Mouse (Mus musculus): ENCODE data around the gene Ccdc162. TPM values are rescaled to one million over a fixed set of nuclear protein-coding genes. Genes with fewer than 3 reads are reported as not detected.

The Ccdc162 gene
- polyA plus RNA-seq, 1 experiment from 2014 or later = 0.36 TPM

DNA sequence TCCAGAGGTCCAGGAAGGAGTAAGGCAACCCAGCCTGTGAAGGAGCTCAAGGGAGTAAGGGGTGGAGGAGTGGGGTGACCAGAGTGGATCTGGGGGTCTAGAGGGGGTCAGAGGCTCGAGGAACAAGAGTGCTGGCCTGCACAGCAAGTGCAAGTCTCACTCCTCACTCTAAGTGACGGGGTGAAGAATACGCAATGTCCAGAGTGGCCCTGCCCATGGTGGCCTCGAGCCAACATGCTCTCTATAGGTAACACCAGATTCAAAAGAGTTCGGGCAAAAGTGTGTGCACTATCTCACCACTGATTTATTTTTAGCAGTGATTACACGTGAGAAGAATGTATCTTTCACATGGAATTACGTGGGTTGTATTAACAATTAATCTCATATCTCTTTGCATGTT lies 63.4 kb downstream of the Ccdc162 start:
- Histone ChIP-seq H3K36me3 (ENCODE audit: insufficient read depth, low read length) (no peaks in the 10 kb centered on the region), H3K27me3 (ENCODE audit: insufficient read depth, low read length) (no peaks in the 10 kb centered on the region), H3K4me1 (ENCODE audit: insufficient read depth, low read length) (peaks cover 5% of the 10 kb centered on the region; the same call in 1 of the 2 replicates), H3K27ac (ENCODE audit: low read length) (no peak overlapping the region), H3K4me2 (replicated peaks; ENCODE audit: low read depth, low read length) (no peak overlapping the region), H3K4me3 (ENCODE audit: low read length) (no peak overlapping the region), H3K9ac (replicated peaks; ENCODE audit: low read length) (no peak overlapping the region), H3K9me3 (ENCODE audit: low read length) (no peaks in the 10 kb centered on the region)
- 85% methylated on average over 7 of the region's 7 CpGs for WGBS
- ATAC-seq (ENCODE audit: low FRiP score, low TSS enrichment) = no peak

- Histone ChIP-seq H3K27me3 (ENCODE audit: insufficient read depth, low read length) (no peaks in the 10 kb centered on the region), H3K4me1 (ENCODE audit: insufficient read depth, low read length) (peaks cover 5% of the 10 kb centered on the region; the same call in 1 of the 2 replicates), H3K4me3 (ENCODE audit: low read length) (no peak overlapping the region), H3K9ac (replicated peaks; ENCODE audit: low read length) (no peak overlapping the region), H3K9me3 (ENCODE audit: low read length) (no peaks in the 10 kb centered on the region), H3K36me3 (ENCODE audit: insufficient read depth, low read length) (no peaks in the 10 kb centered on the region), H3K27ac (ENCODE audit: low read length) (no peak overlapping the region), H3K4me2 (replicated peaks; ENCODE audit: low read depth, low read length) (no peak overlapping the region)
- ATAC-seq (ENCODE audit: low FRiP score, low TSS enrichment) = no peak
- 44% methylated on average over 6 of the region's 6 CpGs for WGBS
Observed at GRCm38 (mm10) chr10:41652094-41652775, 64.2 kb downstream of the Ccdc162 start.

DNA sequence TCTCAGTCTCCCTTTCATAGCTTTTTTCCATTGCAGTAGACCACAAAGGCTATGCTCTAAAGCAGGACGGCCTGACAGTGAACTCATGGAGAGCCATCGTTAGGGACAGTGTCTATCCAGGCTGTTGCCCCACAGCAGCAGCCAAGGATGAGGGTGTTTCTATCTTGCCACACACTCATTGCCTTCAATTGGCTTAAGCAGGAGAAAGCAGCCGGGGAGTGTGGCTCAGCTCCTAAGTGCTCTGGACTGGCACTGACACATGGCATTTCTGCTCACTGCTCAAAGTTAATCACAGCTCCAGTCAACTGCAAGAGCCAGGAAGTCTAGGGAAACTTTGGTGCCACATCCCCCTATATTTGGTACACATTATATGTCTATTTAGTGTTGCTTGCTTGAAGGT lies 64.9 kb downstream of the Ccdc162 start:
- Histone ChIP-seq H3K27me3 (ENCODE audit: insufficient read depth, low read length) (no peaks in the 10 kb centered on the region), H3K9ac (replicated peaks; ENCODE audit: low read length) (no peak overlapping the region), H3K4me3 (ENCODE audit: low read length) (no peak overlapping the region), H3K27ac (ENCODE audit: low read length) (no peak overlapping the region), H3K4me2 (replicated peaks; ENCODE audit: low read depth, low read length) (no peak overlapping the region), H3K4me1 (ENCODE audit: insufficient read depth, low read length) (peaks cover 5% of the 10 kb centered on the region; the same call in 1 of the 2 replicates), H3K36me3 (ENCODE audit: insufficient read depth, low read length) (no peaks in the 10 kb centered on the region), H3K9me3 (ENCODE audit: low read length) (no peaks in the 10 kb centered on the region)
- 94% methylated on average over 3 of the region's 3 CpGs for WGBS
- ATAC-seq (ENCODE audit: low FRiP score, low TSS enrichment) = no peak

- Histone ChIP-seq H3K4me1 (ENCODE audit: insufficient read depth, low read length) (peaks cover 5% of the 10 kb centered on the region; the same call in 1 of the 2 replicates), H3K4me2 (replicated peaks; ENCODE audit: low read depth, low read length) (no peak overlapping the region), H3K9ac (replicated peaks; ENCODE audit: low read length) (no peak overlapping the region), H3K4me3 (ENCODE audit: low read length) (no peak overlapping the region), H3K27ac (ENCODE audit: low read length) (no peak overlapping the region), H3K9me3 (ENCODE audit: low read length) (no peaks in the 10 kb centered on the region), H3K36me3 (ENCODE audit: insufficient read depth, low read length) (no peaks in the 10 kb centered on the region), H3K27me3 (ENCODE audit: insufficient read depth, low read length) (no peaks in the 10 kb centered on the region)
- ATAC-seq (ENCODE audit: low FRiP score, low TSS enrichment) = no peak
- WGBS = 88% methylated on average over 2 of the region's 5 CpGs
Observed at GRCm38 (mm10) chr10:41649186-41649585, 67.2 kb downstream of the Ccdc162 start.

- H3K4me2 ChIP-seq (replicated peaks; ENCODE audit: low read depth, low read length) = no peak overlapping the region
- 58% methylated on average over 3 of the region's 3 CpGs for WGBS
- H3K36me3 ChIP-seq (ENCODE audit: insufficient read depth, low read length) = no peaks in the 10 kb centered on the region
- no peaks in the 10 kb centered on the region for H3K4me1 ChIP-seq (ENCODE audit: insufficient read depth, low read length)
- H3K27me3 ChIP-seq (ENCODE audit: insufficient read depth, low read length) = no peaks in the 10 kb centered on the region
- ATAC-seq (ENCODE audit: low FRiP score, low TSS enrichment) = no peak
- H3K9ac ChIP-seq (replicated peaks; ENCODE audit: low read length) = no peak overlapping the region
- no peak overlapping the region for H3K27ac ChIP-seq (ENCODE audit: low read length)
- H3K9me3 ChIP-seq (ENCODE audit: low read length) = no peaks in the 10 kb centered on the region
- H3K4me3 ChIP-seq (ENCODE audit: low read length) = no peak overlapping the region
Observed at GRCm38 (mm10) chr10:41638776-41639175, 77.7 kb downstream of the Ccdc162 start.

- 76% methylated on average over 9 of the region's 9 CpGs for WGBS
- no peak for ATAC-seq (ENCODE audit: low FRiP score, low TSS enrichment)
Observed at GRCm38 (mm10) chr10:41635276-41636033, 81.0 kb downstream of the Ccdc162 start.

GRCm38 (mm10) chr10:41633801-41634200 lies 82.6 kb downstream of the Ccdc162 start:
- no peak overlapping the region for H3K4me3 ChIP-seq (ENCODE audit: low read length)
- no peaks in the 10 kb centered on the region for H3K27me3 ChIP-seq (ENCODE audit: insufficient read depth, low read length)
- H3K4me1 ChIP-seq (ENCODE audit: insufficient read depth, low read length) = no peaks in the 10 kb centered on the region
- no peak overlapping the region for H3K9ac ChIP-seq (replicated peaks; ENCODE audit: low read length)
- no peak overlapping the region for H3K27ac ChIP-seq (ENCODE audit: low read length)
- no peak overlapping the region for H3K4me2 ChIP-seq (replicated peaks; ENCODE audit: low read depth, low read length)
- no peaks in the 10 kb centered on the region for H3K9me3 ChIP-seq (ENCODE audit: low read length)
- WGBS = 90% methylated on average over 11 of the region's 11 CpGs
- no peaks in the 10 kb centered on the region for H3K36me3 ChIP-seq (ENCODE audit: insufficient read depth, low read length)
- ATAC-seq (ENCODE audit: low FRiP score, low TSS enrichment) = no peak

More at GRCm38 (mm10) chr10:41635276-41636033, 81.0 kb downstream of the Ccdc162 start:
- no peaks in the 10 kb centered on the region for H3K27me3 ChIP-seq (ENCODE audit: insufficient read depth, low read length)
- H3K4me1 ChIP-seq (ENCODE audit: insufficient read depth, low read length) = no peaks in the 10 kb centered on the region
- no peaks in the 10 kb centered on the region for H3K9me3 ChIP-seq (ENCODE audit: low read length)
- no peak overlapping the region for H3K4me2 ChIP-seq (replicated peaks; ENCODE audit: low read depth, low read length)
- no peaks in the 10 kb centered on the region for H3K36me3 ChIP-seq (ENCODE audit: insufficient read depth, low read length)
- no peak overlapping the region for H3K4me3 ChIP-seq (ENCODE audit: low read length)
- no peak overlapping the region for H3K27ac ChIP-seq (ENCODE audit: low read length)
- H3K9ac ChIP-seq (replicated peaks; ENCODE audit: low read length) = no peak overlapping the region

DNA sequence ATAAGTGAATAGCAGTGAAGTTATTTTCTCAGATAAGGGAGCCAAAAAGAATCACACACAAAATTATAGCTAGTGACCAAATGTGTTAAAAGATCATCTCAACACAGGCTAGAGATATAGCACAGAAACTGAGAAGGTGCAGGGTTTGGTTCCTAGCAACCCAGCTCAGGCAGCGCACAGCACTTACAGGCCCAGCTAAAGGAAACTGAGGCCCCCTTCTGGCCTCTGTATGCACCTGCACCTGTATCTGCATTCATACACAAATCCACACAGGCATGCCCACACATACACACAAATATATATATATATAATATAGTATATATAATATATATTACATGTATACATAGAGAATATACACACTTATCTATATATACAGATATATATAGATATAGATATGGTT lies 84.4 kb downstream of the Ccdc162 start:
- no peak overlapping the region for H3K4me2 ChIP-seq (replicated peaks; ENCODE audit: low read depth, low read length)
- no peaks in the 10 kb centered on the region for H3K4me1 ChIP-seq (ENCODE audit: insufficient read depth, low read length)
- no peak for ATAC-seq (ENCODE audit: low FRiP score, low TSS enrichment)
- no peaks in the 10 kb centered on the region for H3K36me3 ChIP-seq (ENCODE audit: insufficient read depth, low read length)
- 100% methylated on average over 1 of the region's 1 CpGs for WGBS
- H3K4me3 ChIP-seq (ENCODE audit: low read length) = no peak overlapping the region
- H3K27ac ChIP-seq (ENCODE audit: low read length) = no peak overlapping the region
- no peaks in the 10 kb centered on the region for H3K9me3 ChIP-seq (ENCODE audit: low read length)
- no peak overlapping the region for H3K9ac ChIP-seq (replicated peaks; ENCODE audit: low read length)
- H3K27me3 ChIP-seq (ENCODE audit: insufficient read depth, low read length) = no peaks in the 10 kb centered on the region

- Histone ChIP-seq H3K4me3 (ENCODE audit: low read length) (no peak overlapping the region), H3K27ac (ENCODE audit: low read length) (no peak overlapping the region), H3K4me1 (ENCODE audit: insufficient read depth, low read length) (no peaks in the 10 kb centered on the region), H3K4me2 (replicated peaks; ENCODE audit: low read depth, low read length) (no peak overlapping the region), H3K9ac (replicated peaks; ENCODE audit: low read length) (no peak overlapping the region), H3K27me3 (ENCODE audit: insufficient read depth, low read length) (no peaks in the 10 kb centered on the region), H3K9me3 (ENCODE audit: low read length) (no peaks in the 10 kb centered on the region), H3K36me3 (ENCODE audit: insufficient read depth, low read length) (no peaks in the 10 kb centered on the region)
- no peak for ATAC-seq (ENCODE audit: low FRiP score, low TSS enrichment)
- 73% methylated on average over 3 of the region's 3 CpGs for WGBS
Observed at GRCm38 (mm10) chr10:41626996-41627395, 89.4 kb downstream of the Ccdc162 start.

DNA sequence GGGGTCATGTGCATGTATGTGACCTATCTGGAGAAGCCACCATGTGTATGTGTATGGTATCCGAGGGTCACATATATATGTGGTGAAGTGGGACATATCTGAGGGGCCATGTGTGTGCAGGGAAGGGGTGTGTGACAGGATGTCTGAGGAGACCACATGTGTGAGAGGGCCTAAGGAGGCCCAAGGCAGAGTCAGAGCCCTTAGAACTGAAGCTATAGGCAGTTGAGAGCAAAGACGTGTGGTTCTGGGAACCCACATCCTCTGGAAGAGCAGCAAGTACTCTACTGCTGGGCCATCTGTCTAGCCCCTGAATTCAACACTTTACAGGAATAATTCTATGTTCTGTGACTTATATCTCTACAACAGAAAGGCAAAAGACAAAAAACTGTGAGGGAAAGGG lies 96.4 kb downstream of the Ccdc162 start:
- no peak for ATAC-seq (ENCODE audit: low FRiP score, low TSS enrichment)
- no peak overlapping the region for H3K4me2 ChIP-seq (replicated peaks; ENCODE audit: low read depth, low read length)
- H3K27ac ChIP-seq (ENCODE audit: low read length) = no peak overlapping the region
- H3K4me1 ChIP-seq (ENCODE audit: insufficient read depth, low read length) = no peaks in the 10 kb centered on the region
- H3K27me3 ChIP-seq (ENCODE audit: insufficient read depth, low read length) = no peaks in the 10 kb centered on the region
- no peak overlapping the region for H3K4me3 ChIP-seq (ENCODE audit: low read length)
- H3K36me3 ChIP-seq (ENCODE audit: insufficient read depth, low read length) = no peaks in the 10 kb centered on the region
- 92% methylated on average over 2 of the region's 2 CpGs for WGBS
- H3K9ac ChIP-seq (replicated peaks; ENCODE audit: low read length) = no peak overlapping the region
- no peaks in the 10 kb centered on the region for H3K9me3 ChIP-seq (ENCODE audit: low read length)
